Mouse (Mus musculus) layer of hippocampus, adult 9-11 months (tissue): ENCODE results near the gene Larp1.
A peak's percentile ranks its signal among the peaks of the same experiment; 100 is the strongest.

Experiments used
- DNase-seq: peaks from one replicate; pipeline ENCODE4 v3.0.0; 2022

Larp1 gene

DNA sequence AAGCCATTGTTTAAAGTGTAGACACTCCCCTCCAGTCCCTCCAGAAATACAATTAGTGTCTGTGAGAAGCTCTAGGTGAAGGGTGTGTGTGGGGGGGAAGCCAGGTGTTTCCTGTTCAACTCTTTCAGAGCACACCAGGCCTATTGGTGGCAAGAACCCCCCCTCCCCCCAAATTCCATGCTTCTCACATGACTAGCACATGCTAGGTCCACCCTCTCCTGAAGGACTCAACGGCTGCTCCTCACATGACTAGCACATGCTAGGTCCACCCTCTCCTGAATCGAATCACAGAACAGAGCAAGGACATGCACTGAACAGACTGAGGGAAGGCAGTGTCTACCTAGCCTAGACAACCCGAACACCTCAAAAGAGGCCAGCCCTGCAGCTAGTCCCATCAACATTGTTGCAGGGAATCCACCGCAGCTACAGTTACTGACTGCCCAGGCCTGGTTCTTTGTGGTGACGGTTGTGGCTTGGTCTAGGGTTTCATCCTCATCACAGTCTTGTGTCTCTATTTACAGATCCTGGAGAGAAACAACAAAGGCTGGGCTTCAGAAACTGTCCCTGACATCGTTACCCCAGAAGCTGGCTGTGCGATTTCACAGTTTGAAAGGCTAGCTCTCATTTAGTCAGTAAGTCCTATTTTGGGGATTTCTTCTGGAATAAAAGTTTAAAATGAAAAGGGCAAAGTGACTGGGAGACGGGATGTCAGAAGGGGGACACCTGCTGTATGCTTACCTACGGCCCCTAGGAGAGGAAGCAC is 93.9 kb downstream of the Larp1 start:
- no peak for DNase-seq

DNA sequence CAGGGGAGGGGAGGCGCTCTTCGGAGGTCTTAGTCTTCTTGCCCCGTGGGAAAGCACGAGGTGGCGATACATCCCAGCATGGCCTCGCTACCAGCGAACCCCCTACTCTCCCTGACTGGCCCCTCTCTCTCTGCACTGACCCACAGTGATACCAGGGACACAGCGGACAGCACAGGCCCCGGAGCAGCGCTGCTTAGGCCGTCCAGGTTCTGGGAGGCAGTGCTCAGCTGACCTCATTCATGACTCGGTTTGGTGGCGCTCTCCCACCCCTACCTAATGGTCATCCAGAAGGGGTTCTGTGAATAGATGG is 94.4 kb downstream of the Larp1 start:
- DNase-seq, result no peak

DNA sequence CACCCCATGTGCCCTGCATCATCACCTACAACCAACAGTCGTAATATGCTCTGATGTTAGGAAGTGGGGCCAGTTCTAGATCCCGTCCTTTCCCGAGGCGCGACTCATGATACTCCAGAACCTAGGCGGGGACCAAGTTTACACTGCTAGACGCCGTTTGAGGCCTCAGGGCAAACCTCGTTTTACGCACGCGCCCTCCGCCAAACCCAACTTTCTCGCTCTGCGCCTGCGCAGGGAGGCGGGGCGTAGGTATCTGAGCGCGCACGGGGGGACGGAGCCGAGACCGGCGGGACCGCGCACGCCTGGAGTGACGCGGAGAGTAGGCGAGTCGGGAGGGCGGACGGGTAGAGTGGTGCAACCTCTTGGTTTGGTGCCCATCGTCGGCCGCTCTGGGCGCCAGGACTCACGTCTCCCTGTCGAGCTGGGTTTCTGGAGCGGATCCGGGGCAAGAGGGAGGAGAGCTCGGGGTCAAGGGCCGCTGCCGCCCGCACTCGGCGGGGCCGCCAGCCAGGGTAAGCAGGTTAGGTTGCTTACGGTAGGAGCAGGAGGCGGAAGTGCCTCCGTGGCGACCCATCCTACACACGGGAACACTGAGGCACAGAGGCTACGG is 94.9 kb downstream of the Larp1 start, which contains the start of gene Cnot8:
Gene Cnot8 (plus strand): TSS at position 457 of the 610 bp plus-strand sequence.
- DNase-seq, result peak; percentile 99

- peak; percentile 60 for DNase-seq
Measured at GRCm38 (mm10) chr11:58104351-58104791, 95.5 kb downstream of the Larp1 start.

DNA sequence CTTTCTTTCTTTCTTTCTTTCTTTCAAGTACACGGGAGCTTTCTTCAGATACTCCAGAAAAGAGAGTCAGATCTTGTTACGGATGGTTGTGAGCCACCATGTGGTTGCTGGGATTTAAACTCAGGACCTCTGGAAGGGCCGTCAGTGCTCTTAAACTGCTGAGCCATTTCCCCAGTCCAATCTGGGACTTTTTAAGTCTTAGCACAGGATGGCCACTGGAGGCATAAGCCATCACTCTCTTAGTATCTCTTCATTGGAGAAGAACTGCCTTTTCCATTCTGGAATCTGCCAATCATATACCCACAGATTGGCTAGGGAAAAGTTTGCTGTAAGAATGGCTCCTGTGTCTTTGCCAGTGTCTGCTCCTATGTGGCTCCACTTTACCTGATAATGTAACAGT is 98.1 kb downstream of the Larp1 start:
- no peak for DNase-seq

- DNase-seq, result no peak
Measured at GRCm38 (mm10) chr11:58107664-58108337, 98.9 kb downstream of the Larp1 start.
